Mouse (Mus musculus) heart, adult 2 months (tissue): Measurements from ENCODE around the gene Prkcg.

Source experiments
- CTCF ChIP-seq: fragments of 200-600 bp; IDR thresholded peaks from 2 replicates; pipeline ENCODE4 v1.8.1; 2022; ENCODE audit warnings: antibody characterized with exemption, mild to moderate bottlenecking, moderate library complexity
- EP300 ChIP-seq: fragments of 200-500 bp; IDR thresholded peaks from 2 replicates; pipeline ENCODE4 v1.6.1; 2011; ENCODE audit warnings: low read depth, low read length, control low read depth; ENCODE audit not compliant: insufficient read depth
- POLR2A ChIP-seq: fragments of 200-500 bp; IDR thresholded peaks from 2 replicates; pipeline ENCODE4 v1.6.1; 2011; ENCODE audit warnings: mild to moderate bottlenecking, low read depth, low read length, control low read depth; ENCODE audit not compliant: insufficient read depth

GRCm38 (mm10) chr7:3313571-3313970, 24.6 kb downstream of the Prkcg start:
- no peak for TF ChIP-seq POLR2A
- TF ChIP-seq EP300: no peak
- TF ChIP-seq CTCF: no peak
